Mouse (Mus musculus): ENCODE measurements at regions not wholly inside any gene's neighbourhood (a gene's known extent, or its start where the extent isn't known, plus 50 kb on each side); places are given as distances from the start of the nearest gene placed in this dataset.
A peak's percentile ranks its signal among the peaks of the same experiment; 100 is the strongest.
"Not testable (repeated sequence)": the region's sequence is repeated elsewhere in the genome, so short reads cannot be mapped to it uniquely, and the experiment has no call there.

- DNase-seq (ENCODE audit: extremely low spot score, low read depth, low spot score) = no peak
Measured at GRCm38 (mm10) chr3:22285904-22286303, 209.5 kb downstream of the Tbl1xr1 start.

GRCm38 (mm10) chr3:22293466-22293865 is 217.0 kb downstream of the Tbl1xr1 start:
- DNase-seq (ENCODE audit: extremely low spot score, low read depth, low spot score) = no peak

- not testable (repeated sequence) for DNase-seq (ENCODE audit: extremely low spot score, low read depth, low spot score)
Measured at GRCm38 (mm10) chr3:22294081-22294480, 217.6 kb downstream of the Tbl1xr1 start.

- DNase-seq (ENCODE audit: extremely low spot score, low read depth, low spot score) = not testable (repeated sequence)
Measured at GRCm38 (mm10) chr3:22296925-22297324, 220.5 kb downstream of the Tbl1xr1 start.

GRCm38 (mm10) chr3:22297831-22298230 is 221.4 kb downstream of the Tbl1xr1 start:
- DNase-seq (ENCODE audit: extremely low spot score, low read depth, low spot score) = not testable (repeated sequence)

GRCm38 (mm10) chr3:22300553-22300952 is 224.1 kb downstream of the Tbl1xr1 start:
- no peak for DNase-seq (ENCODE audit: extremely low spot score, low read depth, low spot score)

- no peak for DNase-seq (ENCODE audit: extremely low spot score, low read depth, low spot score)
Measured at GRCm38 (mm10) chr3:22301991-22302517, 225.6 kb downstream of the Tbl1xr1 start.

GRCm38 (mm10) chr3:22304145-22304544 is 227.7 kb downstream of the Tbl1xr1 start:
- no peak for DNase-seq (ENCODE audit: extremely low spot score, low read depth, low spot score)

GRCm38 (mm10) chr3:22306624-22307023 is 230.2 kb downstream of the Tbl1xr1 start:
- no peak for DNase-seq (ENCODE audit: extremely low spot score, low read depth, low spot score)

GRCm38 (mm10) chr3:22308962-22309361 is 232.5 kb downstream of the Tbl1xr1 start:
- peak; percentile 74 for DNase-seq (ENCODE audit: extremely low spot score, low read depth, low spot score)

GRCm38 (mm10) chr3:22316466-22317185 is 240.2 kb downstream of the Tbl1xr1 start:
- no peak for DNase-seq (ENCODE audit: extremely low spot score, low read depth, low spot score)

GRCm38 (mm10) chr3:22320425-22320824 is 244.0 kb downstream of the Tbl1xr1 start:
- not testable (repeated sequence) for DNase-seq (ENCODE audit: extremely low spot score, low read depth, low spot score)

- no peak for DNase-seq (ENCODE audit: extremely low spot score, low read depth, low spot score)
Measured at GRCm38 (mm10) chr3:22331240-22331639, 254.8 kb downstream of the Tbl1xr1 start.

Data from hindlimb bud, embryonic 11.5 days (tissue).